ENCODE assay signal across 15 mouse cellular contexts in the genomic region with DNA sequence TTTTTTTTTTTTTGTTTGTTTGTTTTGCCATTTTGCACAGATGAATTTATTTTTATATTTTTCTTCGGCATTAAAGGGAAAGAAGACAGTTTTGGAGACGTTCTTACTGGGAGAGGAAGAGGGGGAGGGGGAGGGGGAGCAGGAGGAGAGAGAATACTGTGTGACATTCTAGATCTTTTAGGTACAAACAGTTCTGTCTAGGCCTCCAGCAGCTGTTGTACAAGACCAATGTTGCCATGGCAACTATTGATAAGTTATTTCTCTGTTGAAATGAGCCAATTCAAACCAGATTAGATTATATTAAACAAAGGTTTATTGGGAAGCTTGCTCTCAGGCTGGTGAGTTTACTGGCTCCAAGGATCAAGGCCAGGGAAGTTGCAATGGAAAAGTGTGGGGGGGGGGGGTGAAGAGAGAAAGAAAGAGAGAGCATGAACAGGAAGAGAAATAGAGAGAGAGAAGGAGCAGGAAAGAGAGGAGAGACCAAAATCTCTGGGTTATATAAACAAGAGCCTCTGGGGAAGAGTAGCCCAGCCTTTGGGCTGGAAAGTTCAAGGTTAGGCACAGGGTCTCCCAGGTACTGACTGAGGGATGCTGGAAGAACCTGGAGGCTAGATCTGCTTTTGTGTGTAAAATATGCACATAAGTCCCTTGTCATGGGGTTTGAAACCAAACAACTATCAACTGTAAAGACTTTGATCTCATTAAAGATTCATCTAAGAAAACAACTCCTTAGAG.
DNase-seq lines count a peak whose midpoint lies in the region; ATAC-seq and TF ChIP-seq lines count a peak whose summit lies in the region.
"Had no signal": no experiment of that assay in that cellular context is flagged by ENCODE, and none has a peak within 500 bp of the region (broad histone marks: within the 10 kb centered on the region; RNA-seq: fewer than 3 reads in every experiment).

No protein-coding gene starts in this region.

- DNase-seq in layer of hippocampus, adult 2 months (ENCODE audit: low spot score in 2 of 2), result peak; percentile 23 to 41
- no peak for DNase-seq in layer of hippocampus, postnatal 36 days
- peak; percentile 38 for DNase-seq in brain, embryonic 14.5 days (ENCODE audit: low read depth)
- no peak for DNase-seq in ovary, adult 18-20 months (ENCODE audit: low spot score)
- DNase-seq in adrenal gland, adult 8-10 months, result no peak
- DNase-seq: cerebellum, adult 2 months; kidney, postnatal 25 days; liver, embryonic 13.5 days; lung, postnatal 4 days had no signal

- H3K27me3 ChIP-seq in forebrain, embryonic 15.5 days, result no peaks in the 10 kb centered on the region
- no peaks in the 10 kb centered on the region for H3K27me3 ChIP-seq in midbrain, embryonic 16.5 days (ENCODE audit: control insufficient read depth, insufficient read depth, low read depth, low read length)
- H3K27me3 ChIP-seq: CH12.LX; embryonic facial prominence, embryonic 12.5 days; liver, embryonic 13.5 days had no signal

- TF ChIP-seq CTCF in layer of hippocampus, adult 2 months (conservative IDR thresholded peaks at IDR 0.05), result no peak
- TF ChIP-seq CTCF in brain, embryonic 14.5 days (IDR thresholded peaks at IDR 0.05; ENCODE audit: borderline replicate concordance, extremely low read depth, insufficient read depth, insufficient read length), result no peak

- peak; percentile 51; the same call in 1 of the 2 replicates for ATAC-seq in forebrain, embryonic 15.5 days (replicated peaks)
- 0 out of 2 replicates have a peak, but pooled peaks have one; percentile 42 for ATAC-seq in midbrain, embryonic 16.5 days
- ATAC-seq in CD4-positive, CD25-positive, alpha-beta regulatory T cell, adult 4 months, result no peak

- no peaks in the 10 kb centered on the region for H3K36me3 ChIP-seq in forebrain, embryonic 15.5 days
- no peaks in the 10 kb centered on the region for H3K36me3 ChIP-seq in midbrain, embryonic 16.5 days (ENCODE audit: control insufficient read depth, insufficient read depth, low read length)
- H3K36me3 ChIP-seq: embryonic facial prominence, embryonic 12.5 days; liver, embryonic 13.5 days had no signal

- peak overlapping the region; percentile 88 for H3K27ac ChIP-seq in layer of hippocampus, adult 2 months
- H3K27ac ChIP-seq in forebrain, embryonic 15.5 days (replicated peaks), result no peak overlapping the region
- no peak overlapping the region for H3K27ac ChIP-seq in midbrain, embryonic 16.5 days (ENCODE audit: low read length)
- H3K27ac ChIP-seq: embryonic facial prominence, embryonic 12.5 days; liver, embryonic 13.5 days had no signal

- H3K4me1 ChIP-seq in forebrain, embryonic 15.5 days, result peaks cover 3% of the 10 kb centered on the region; the same call in 1 of the 2 replicates
- H3K4me1 ChIP-seq in midbrain, embryonic 16.5 days (ENCODE audit: control insufficient read depth, insufficient read depth, low read length), result no peaks in the 10 kb centered on the region
- H3K4me1 ChIP-seq: embryonic facial prominence, embryonic 12.5 days; liver, embryonic 13.5 days had no signal

- no peak overlapping the region for H3K4me3 ChIP-seq in layer of hippocampus, adult 2 months
- no peak overlapping the region for H3K4me3 ChIP-seq in forebrain, embryonic 15.5 days
- no peak overlapping the region for H3K4me3 ChIP-seq in midbrain, embryonic 16.5 days (ENCODE audit: low read depth, low read length)
- H3K4me3 ChIP-seq: embryonic facial prominence, embryonic 12.5 days; liver, embryonic 13.5 days; myocyte had no signal

- H3K9me3 ChIP-seq in forebrain, embryonic 15.5 days, result no peaks in the 10 kb centered on the region
- H3K9me3 ChIP-seq in midbrain, embryonic 16.5 days (replicated peaks; ENCODE audit: control insufficient read depth, low read length, poor library complexity, severe bottlenecking), result no peaks in the 10 kb centered on the region
- H3K9me3 ChIP-seq: embryonic facial prominence, embryonic 12.5 days; liver, embryonic 13.5 days had no signal

- no peak for TF ChIP-seq POLR2A in brain, embryonic 14.5 days (IDR thresholded peaks at IDR 0.05; ENCODE audit: borderline replicate concordance, extremely low read depth, insufficient read depth, insufficient read length, poor library complexity, severe bottlenecking)

- 14% methylated on average over 2 of the region's 2 CpGs for WGBS in forebrain, embryonic 15.5 days
- WGBS in midbrain, embryonic 16.5 days, result 25% methylated on average over 2 of the region's 2 CpGs

- H3K9ac ChIP-seq in forebrain, embryonic 15.5 days (replicated peaks), result no peak overlapping the region
- H3K9ac ChIP-seq in midbrain, embryonic 16.5 days (ENCODE audit: low read depth, low read length), result no peak overlapping the region
- H3K9ac ChIP-seq: embryonic facial prominence, embryonic 12.5 days; liver, embryonic 13.5 days had no signal

- H3K4me2 ChIP-seq in forebrain, embryonic 15.5 days (replicated peaks), result no peak overlapping the region
- no peak overlapping the region for H3K4me2 ChIP-seq in midbrain, embryonic 16.5 days (ENCODE audit: low read length)
- H3K4me2 ChIP-seq: embryonic facial prominence, embryonic 12.5 days; liver, embryonic 13.5 days had no signal

Comparison
In these comparisons a context has a peak if more than half of its experiments do, and no peak if none do; other contexts are left out.
1. DNase-seq: peak in layer of hippocampus, adult 2 months (2 of 2) and brain, embryonic 14.5 days (single experiment); none in layer of hippocampus, postnatal 36 days (0 of 2), ovary, adult 18-20 months (single experiment) and adrenal gland, adult 8-10 months (single experiment).